Mouse (Mus musculus) heart, adult 8-10 months (tissue): ENCODE data around the gene Cx3cr1. TPM values are rescaled to one million over a fixed set of nuclear protein-coding genes. Genes with fewer than 3 reads are reported as not detected.
"Not testable (repeated sequence)": the region's sequence is repeated elsewhere in the genome, so short reads cannot be mapped to it uniquely, and the experiment has no call there.

Experiments used
- DNase-seq: peaks from one replicate; pipeline ENCODE4 v3.0.0; 2022; ENCODE audit warnings: low spot score
- total RNA-seq, 4 experiments: library from RNA; stranded (reverse); gene quantifications; 2 replicates each; pipeline ENCODE4 v1.2.4; 2022

Gene Cx3cr1
- 1 to 10 TPM in 2 of 4 experiments, under 1 TPM in 2; 0.89 to 1.3 (median 1.1) TPM for total RNA-seq

DNA sequence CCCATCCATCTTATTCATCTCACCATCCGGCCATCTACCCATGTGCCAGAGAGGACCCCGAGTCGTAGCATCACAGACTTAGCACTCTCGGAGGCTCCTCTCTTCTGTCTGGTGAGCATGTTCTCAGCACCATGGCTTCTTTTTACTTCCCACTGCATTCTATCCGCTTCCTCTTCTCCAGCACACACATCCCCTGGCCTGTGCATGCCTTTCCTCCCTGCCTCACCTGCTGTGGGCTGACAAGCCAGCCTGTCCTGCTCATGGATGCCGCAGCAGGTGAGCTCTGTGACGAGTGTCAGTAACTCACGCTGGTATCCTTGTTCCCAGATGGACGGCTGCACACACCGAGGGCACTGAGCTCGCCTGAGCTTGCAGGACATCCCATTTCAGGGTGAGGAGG lies at the start of gene Cx3cr1:
TSS of gene Cx3cr1 (minus strand) at position 101 of the 400 bp plus-strand sequence.
- DNase-seq: no peak

DNA sequence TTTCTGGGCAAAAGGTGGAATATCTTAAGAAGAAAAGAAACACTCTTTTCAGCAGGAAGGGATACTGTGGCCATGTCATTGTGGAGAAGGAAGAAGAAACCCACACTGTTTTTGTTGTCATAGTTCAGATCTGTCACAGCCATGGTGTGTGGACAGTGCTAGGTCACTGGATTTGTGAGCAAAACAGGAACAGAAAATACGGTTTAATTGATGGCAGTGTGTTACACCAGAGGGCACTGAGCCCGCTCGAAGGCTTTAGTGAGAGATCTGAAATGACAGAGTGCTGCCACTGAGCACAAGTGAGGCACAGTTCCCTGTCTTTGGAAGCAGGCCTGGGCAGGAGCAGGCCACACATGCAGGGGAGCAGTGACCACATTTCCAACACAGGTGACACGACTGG lies 48.5 kb upstream of the Cx3cr1 start:
- DNase-seq: no peak

GRCm38 (mm10) chr9:120116184-120116624 lies 46.5 kb upstream of the Cx3cr1 start:
- DNase-seq: no peak

DNA sequence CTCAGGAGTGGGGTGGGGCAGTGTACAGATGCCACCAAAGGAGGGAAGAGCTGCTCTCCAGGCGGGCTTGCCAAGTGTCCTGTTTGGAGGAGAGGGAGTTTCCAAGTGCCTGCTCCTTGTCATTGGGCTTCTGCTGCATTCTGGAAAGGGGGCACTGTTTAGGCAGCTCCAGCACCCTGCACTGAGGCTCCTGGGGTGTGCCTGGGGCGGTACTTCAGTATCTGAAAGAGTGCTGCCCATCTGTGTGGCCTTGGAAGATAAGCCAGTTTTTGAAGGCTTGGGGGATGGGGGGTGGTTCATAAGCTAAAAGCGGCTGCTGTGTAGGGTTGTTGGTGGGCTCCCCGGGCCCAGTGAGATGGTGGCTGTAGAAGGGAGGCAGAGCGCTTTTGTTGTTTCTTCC lies 45.9 kb upstream of the Cx3cr1 start:
- no peak for DNase-seq

DNA sequence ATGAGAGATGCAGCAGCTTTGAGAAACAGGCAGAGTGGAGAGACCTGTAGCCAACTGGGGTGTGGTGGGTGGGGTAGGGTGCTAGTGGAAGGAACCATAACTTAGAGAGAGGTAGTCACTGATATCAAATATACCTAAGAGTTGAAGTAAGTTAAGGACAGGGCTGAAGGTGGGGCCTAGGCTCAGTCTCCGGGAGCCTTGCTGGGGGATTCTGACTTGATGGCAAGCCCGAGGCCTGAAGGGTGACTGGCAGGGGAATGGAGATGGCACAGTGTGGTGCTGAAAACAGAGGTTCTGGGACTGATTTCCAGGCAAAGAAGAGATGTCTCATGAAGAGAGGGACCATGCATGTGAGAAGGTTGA lies 45.1 kb upstream of the Cx3cr1 start:
- DNase-seq: no peak

GRCm38 (mm10) chr9:120114051-120114788 lies 44.5 kb upstream of the Cx3cr1 start:
- DNase-seq: no peak

GRCm38 (mm10) chr9:120113456-120113855 lies 43.8 kb upstream of the Cx3cr1 start:
- DNase-seq: no peak

DNA sequence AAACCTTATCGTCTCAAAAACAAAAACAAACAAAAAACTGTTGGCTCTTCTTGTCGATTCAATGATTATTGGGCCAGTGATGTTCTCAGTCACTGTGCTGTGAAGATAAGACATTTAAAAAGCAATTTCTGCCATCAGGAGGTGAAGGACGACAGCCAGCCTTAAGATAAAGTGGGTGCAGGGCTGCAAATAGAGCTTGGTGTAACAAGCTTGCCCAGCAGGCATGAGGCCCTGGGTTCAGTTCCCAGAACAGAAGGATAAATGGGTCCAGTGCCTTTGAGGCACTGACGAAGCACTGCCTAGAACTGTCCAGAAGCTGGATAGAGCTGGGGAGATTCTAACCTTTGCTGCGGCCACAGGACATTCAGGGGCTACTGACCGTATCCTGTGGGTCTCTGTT lies 42.8 kb upstream of the Cx3cr1 start:
- DNase-seq: no peak

- DNase-seq: no peak
Measured at GRCm38 (mm10) chr9:120111156-120111945, 41.7 kb upstream of the Cx3cr1 start.

DNA sequence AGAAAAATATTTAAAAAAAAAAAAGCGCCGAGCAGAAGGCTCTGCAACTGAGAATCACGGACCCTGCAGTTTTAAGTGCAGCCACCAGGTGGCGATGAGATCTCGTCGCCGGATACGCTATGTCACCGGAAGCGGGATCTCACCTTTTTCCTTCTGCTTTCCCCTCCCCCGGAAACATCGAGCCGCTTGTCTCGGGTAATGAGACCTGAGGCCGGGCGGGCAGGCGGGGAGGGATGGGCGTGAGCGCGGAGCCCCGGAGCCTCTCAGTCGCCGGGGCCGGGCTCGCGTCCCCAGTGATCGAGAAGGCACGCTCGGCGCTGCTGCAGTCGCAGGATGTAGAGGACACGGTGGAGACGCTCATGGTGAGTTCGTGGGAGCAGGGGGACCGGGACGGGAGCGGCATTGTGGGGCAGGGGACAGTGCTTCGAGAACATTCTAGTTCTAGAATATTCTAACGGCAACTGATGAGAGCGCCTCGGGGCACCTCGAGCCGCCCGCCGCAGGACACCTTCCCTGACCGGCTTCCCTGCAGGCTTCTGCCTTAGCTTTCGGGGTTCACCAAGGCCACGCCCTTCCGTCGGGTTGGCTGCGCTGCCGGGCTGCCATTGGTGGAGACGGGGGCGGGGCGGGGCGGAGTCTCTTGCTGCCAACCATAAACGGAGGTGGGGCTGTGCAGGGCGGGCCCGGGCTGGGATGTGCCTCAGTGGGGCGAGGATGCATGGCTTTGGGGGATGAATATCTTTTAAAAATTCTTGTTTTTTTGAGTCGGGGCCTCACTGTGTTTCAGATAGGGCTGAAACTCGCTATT lies 40.7 kb upstream of the Cx3cr1 start, which contains the start of gene Slc25a38:
TSS of gene Slc25a38 (plus strand) at position 164 of the 808 bp plus-strand sequence.
- peak; percentile 94 for DNase-seq

- DNase-seq: not testable (repeated sequence)
Measured at GRCm38 (mm10) chr9:120108953-120109352, 39.3 kb upstream of the Cx3cr1 start.

- no peak for DNase-seq
Measured at GRCm38 (mm10) chr9:120101165-120101564, 31.5 kb upstream of the Cx3cr1 start.

DNA sequence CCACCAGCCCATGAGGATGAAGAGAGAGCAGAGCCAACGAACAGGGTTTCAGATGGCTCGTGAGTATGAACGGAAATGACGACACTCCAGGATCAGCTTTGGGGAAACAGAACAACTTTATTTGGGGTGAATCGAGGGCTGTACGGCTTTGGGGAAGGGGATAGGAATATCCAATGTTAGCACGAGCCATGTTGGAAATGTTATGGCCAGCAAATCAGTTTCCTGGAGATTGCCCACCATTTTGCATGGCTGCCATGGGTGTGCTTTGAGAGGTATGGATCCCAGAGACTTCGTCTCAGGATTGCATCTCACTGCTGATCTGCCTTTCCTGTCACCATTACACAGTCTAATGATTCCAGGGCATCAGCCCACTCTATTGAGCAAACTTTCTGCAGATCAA lies 29.6 kb upstream of the Cx3cr1 start:
- DNase-seq: no peak

DNA sequence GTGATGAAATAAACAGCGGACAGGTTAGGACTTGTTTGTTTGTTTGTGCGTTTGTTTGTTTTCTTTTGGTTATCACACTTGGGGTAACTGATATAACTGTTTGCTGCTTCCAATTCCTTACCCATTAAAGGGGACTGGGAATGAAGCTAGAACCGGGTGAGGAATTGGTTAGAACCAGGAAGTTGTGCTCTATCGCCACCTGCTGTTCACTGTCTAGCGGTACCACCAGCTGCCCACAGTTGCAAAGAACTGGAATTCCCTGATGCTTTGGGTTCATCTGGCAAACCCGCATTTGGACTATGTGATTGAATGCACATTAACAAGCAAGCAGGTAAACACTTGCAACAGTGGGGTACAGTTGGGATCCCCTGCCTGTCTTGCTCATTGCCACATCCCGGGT lies 29.0 kb upstream of the Cx3cr1 start:
- peak; percentile 65 for DNase-seq

DNA sequence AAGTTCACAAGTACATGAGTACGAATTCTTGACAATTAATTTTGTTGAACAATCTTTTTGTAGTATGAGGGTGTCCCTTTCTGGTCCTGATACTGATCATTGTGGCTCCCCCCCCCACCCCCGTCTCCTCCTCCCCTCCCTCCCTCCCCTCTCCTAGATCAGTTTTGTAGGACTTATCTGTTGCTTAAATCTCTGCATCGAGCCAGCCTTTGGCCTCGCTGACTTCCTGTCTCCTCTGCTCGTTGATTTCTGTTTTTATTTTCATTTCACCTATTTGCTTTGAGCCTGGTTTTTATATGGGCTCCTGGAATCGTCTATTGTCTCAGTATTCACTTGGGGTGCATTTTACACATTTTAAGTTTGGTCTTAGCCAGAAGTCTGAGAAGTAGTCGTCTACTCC lies 26.2 kb upstream of the Cx3cr1 start:
- DNase-seq: no peak

DNA sequence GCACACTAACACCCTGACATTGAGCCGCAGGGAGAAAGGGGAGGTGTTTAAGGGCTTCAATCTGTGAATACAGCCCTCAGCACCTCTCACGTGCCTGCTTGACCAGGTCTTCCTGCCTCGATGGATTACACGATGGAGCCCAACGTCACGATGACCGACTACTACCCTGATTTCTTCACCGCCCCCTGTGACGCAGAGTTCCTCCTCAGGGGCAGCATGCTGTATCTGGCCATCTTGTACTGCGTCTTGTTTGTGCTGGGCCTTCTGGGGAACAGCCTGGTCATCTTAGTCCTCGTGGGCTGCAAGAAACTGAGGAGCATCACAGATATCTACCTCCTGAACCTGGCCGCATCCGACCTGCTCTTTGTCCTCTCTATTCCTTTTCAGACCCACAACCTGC lies 24.0 kb upstream of the Cx3cr1 start:
- DNase-seq: no peak

- no peak for DNase-seq
Measured at GRCm38 (mm10) chr9:120091696-120092238, 22.1 kb upstream of the Cx3cr1 start, which contains the start of gene Ccr8. TSS of gene Ccr8 (plus strand) at chr9:120092114.

GRCm38 (mm10) chr9:120091086-120091485 lies 21.4 kb upstream of the Cx3cr1 start:
- no peak for DNase-seq

DNA sequence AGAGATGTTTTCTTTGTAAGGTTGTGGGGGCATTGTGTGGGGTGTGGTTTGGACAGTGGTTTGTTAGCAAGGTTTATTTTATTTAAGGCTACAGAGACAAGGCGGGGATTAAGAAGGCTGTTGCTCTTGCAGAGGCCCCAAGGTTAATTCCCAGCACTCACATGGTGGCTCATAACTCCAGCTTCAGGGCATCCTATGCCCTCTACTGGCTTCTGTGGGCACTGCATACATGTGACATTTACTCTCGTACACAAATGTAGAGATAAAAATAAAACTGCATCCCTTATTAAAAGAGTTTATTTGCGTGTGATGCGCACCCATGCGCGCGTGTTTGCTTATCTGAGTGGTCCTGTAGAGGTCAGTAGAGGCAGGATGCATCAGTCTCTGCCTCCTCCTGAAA lies 19.4 kb upstream of the Cx3cr1 start:
- no peak for DNase-seq

- no peak for DNase-seq
Measured at GRCm38 (mm10) chr9:120084406-120084805, 14.7 kb upstream of the Cx3cr1 start.

GRCm38 (mm10) chr9:120083158-120083894 lies 13.6 kb upstream of the Cx3cr1 start:
- DNase-seq: no peak
